15 mouse cellular contexts compared by ENCODE assay signal in genomic region chr11:4256846-4257607, GRCm38 (mm10). TPM values are rescaled to one million over a fixed set of nuclear protein-coding genes. Genes with fewer than 3 reads are reported as not detected.
A peak's percentile ranks its signal among the peaks of the same experiment; 100 is the strongest.
DNase-seq lines count a peak whose midpoint lies in the region; ATAC-seq and TF ChIP-seq lines count a peak whose summit lies in the region.
"Had no signal": no experiment of that assay in that cellular context is flagged by ENCODE, and none has a peak within 500 bp of the region (broad histone marks: within the 10 kb centered on the region; RNA-seq: fewer than 3 reads in every experiment).

Gene Lif (plus strand): TSS chr11:4257557.

- no peak within 1 kb of the TSS for H3K27ac ChIP-seq in kidney, embryonic 15.5 days
- H3K27ac ChIP-seq in midbrain, embryonic 11.5 days (ENCODE audit: low read depth, low read length), result no peak within 1 kb of the TSS
- no peak within 1 kb of the TSS for H3K27ac ChIP-seq in midbrain, embryonic 15.5 days
- H3K27ac ChIP-seq in stomach, embryonic 16.5 days (ENCODE audit: low read length), result no peak within 1 kb of the TSS
- H3K27ac ChIP-seq: heart, embryonic 13.5 days; left cerebral cortex, adult 2 months; limb, embryonic 12.5 days; lung, embryonic 15.5 days had no signal

- WGBS in kidney, embryonic 15.5 days, result 66% methylated on average over 11 of the region's 11 CpGs
- 67% methylated on average over 11 of the region's 11 CpGs for WGBS in midbrain, embryonic 11.5 days
- 66% methylated on average over 11 of the region's 11 CpGs for WGBS in midbrain, embryonic 15.5 days
- 58% methylated on average over 11 of the region's 11 CpGs for WGBS in stomach, embryonic 16.5 days

- POLR2A ChIA-PET in Patski (lab: Charles Lee), result no interaction called here

- no peaks in the 10 kb centered on the region for H3K9me3 ChIP-seq in kidney, embryonic 15.5 days (replicated peaks)
- no peaks in the 10 kb centered on the region for H3K9me3 ChIP-seq in midbrain, embryonic 11.5 days (ENCODE audit: control insufficient read depth, low read length)
- no peaks in the 10 kb centered on the region for H3K9me3 ChIP-seq in midbrain, embryonic 15.5 days
- no peaks in the 10 kb centered on the region for H3K9me3 ChIP-seq in stomach, embryonic 16.5 days (replicated peaks; ENCODE audit: control insufficient read depth, low read length)
- H3K9me3 ChIP-seq: heart, embryonic 13.5 days; hindbrain, embryonic 10.5 days; limb, embryonic 12.5 days; lung, embryonic 15.5 days had no signal

- no peak within 1 kb of the TSS for H3K4me2 ChIP-seq in kidney, embryonic 15.5 days
- no peak within 1 kb of the TSS for H3K4me2 ChIP-seq in midbrain, embryonic 11.5 days
- H3K4me2 ChIP-seq in midbrain, embryonic 15.5 days, result no peak within 1 kb of the TSS
- 0 out of 2 replicates have a peak within 1 kb of the TSS, but pooled peaks have one; percentile 44 for H3K4me2 ChIP-seq in stomach, embryonic 16.5 days (ENCODE audit: low read depth, low read length)

- in situ Hi-C loops in Patski (cut with MboI; ENCODE audit: low pct_unique_long_range_greater_than_20kb), result loop anchor here (5.0 kb wide), 2 partner anchors 35 to 165 kb away; no protein-coding TSS in a partner anchor

- peaks cover 30% of the 10 kb centered on the region for H3K4me1 ChIP-seq in kidney, embryonic 15.5 days
- no peaks in the 10 kb centered on the region for H3K4me1 ChIP-seq in midbrain, embryonic 11.5 days (ENCODE audit: control insufficient read depth, insufficient read depth, low read length)
- H3K4me1 ChIP-seq in midbrain, embryonic 15.5 days, result peaks cover 6% of the 10 kb centered on the region
- H3K4me1 ChIP-seq in stomach, embryonic 16.5 days (ENCODE audit: control insufficient read depth, insufficient read depth, low read length), result peaks cover 21% of the 10 kb centered on the region

- H3K36me3 ChIP-seq in kidney, embryonic 15.5 days, result no peaks in the 10 kb centered on the region
- H3K36me3 ChIP-seq in midbrain, embryonic 11.5 days (ENCODE audit: control insufficient read depth, insufficient read depth, low read length), result no peaks in the 10 kb centered on the region
- no peaks in the 10 kb centered on the region for H3K36me3 ChIP-seq in midbrain, embryonic 15.5 days (replicated peaks)
- no peaks in the 10 kb centered on the region for H3K36me3 ChIP-seq in stomach, embryonic 16.5 days (ENCODE audit: control insufficient read depth, insufficient read depth, low read length)
- H3K36me3 ChIP-seq: heart, embryonic 13.5 days; hindbrain, embryonic 10.5 days; limb, embryonic 12.5 days; lung, embryonic 15.5 days had no signal

- H3K27me3 ChIP-seq in kidney, embryonic 15.5 days, result 0 out of 2 replicates have a peak, but pooled peaks cover 3% of the 10 kb centered on the region
- no peaks in the 10 kb centered on the region for H3K27me3 ChIP-seq in midbrain, embryonic 11.5 days (ENCODE audit: control insufficient read depth, insufficient read depth, low read length)
- no peaks in the 10 kb centered on the region; the same call in 1 of the 2 replicates for H3K27me3 ChIP-seq in midbrain, embryonic 15.5 days (replicated peaks)
- no peaks in the 10 kb centered on the region for H3K27me3 ChIP-seq in Patski
- H3K27me3 ChIP-seq in stomach, embryonic 16.5 days (ENCODE audit: control insufficient read depth, insufficient read depth, low read length), result no peaks in the 10 kb centered on the region
- H3K27me3 ChIP-seq: limb, embryonic 12.5 days; lung, embryonic 15.5 days had no signal

- H3K9ac ChIP-seq in kidney, embryonic 15.5 days, result no peak within 1 kb of the TSS
- no peak within 1 kb of the TSS for H3K9ac ChIP-seq in midbrain, embryonic 11.5 days (ENCODE audit: low read length)
- H3K9ac ChIP-seq in midbrain, embryonic 15.5 days, result no peak within 1 kb of the TSS
- H3K9ac ChIP-seq in stomach, embryonic 16.5 days (ENCODE audit: low read length), result 0 out of 2 replicates have a peak within 1 kb of the TSS, but pooled peaks have one; percentile 9
- H3K9ac ChIP-seq: heart, embryonic 13.5 days; limb, embryonic 12.5 days; lung, embryonic 15.5 days had no signal

- peak; percentile 35 for DNase-seq in kidney, adult 11 months
- peak; percentile 78 for DNase-seq in midbrain, embryonic 11.5 days (ENCODE audit: low spot score, missing footprints)
- no peak for DNase-seq in Patski (ENCODE audit: low read depth, low spot score)
- no peak for DNase-seq in thymus, postnatal 0 days (ENCODE audit: low spot score)
- DNase-seq: adrenal gland, postnatal 36 days; right cerebral cortex, adult 18-20 months had no signal

- no peak for ATAC-seq in kidney, embryonic 15.5 days (replicated peaks; ENCODE audit: low FRiP score)
- ATAC-seq in midbrain, embryonic 11.5 days (ENCODE audit: low FRiP score), result no peak; the same call in 1 of the 2 replicates
- ATAC-seq in midbrain, embryonic 15.5 days (replicated peaks), result no peak
- no peak for ATAC-seq in Patski
- no peak for ATAC-seq in stomach, embryonic 16.5 days (ENCODE audit: insufficient read depth, low FRiP score)
- ATAC-seq: activated CD4-positive, CD25-positive, alpha-beta regulatory T cell, adult 4 months had no signal

- TF ChIP-seq CTCF in Patski (IDR thresholded peaks at IDR 0.05), result no peak

- CTCF ChIA-PET in Patski (lab: Charles Lee), result interaction anchor here (3.6 to 6.0 kb wide), 2 partner anchors 38 to 165 kb away, joined by 24 to 65 read pairs; no protein-coding TSS in a partner anchor

- no peak within 1 kb of the TSS for H3K4me3 ChIP-seq in kidney, embryonic 15.5 days (replicated peaks)
- H3K4me3 ChIP-seq in midbrain, embryonic 11.5 days (ENCODE audit: low read depth, low read length), result no peak within 1 kb of the TSS
- H3K4me3 ChIP-seq in midbrain, embryonic 15.5 days, result no peak within 1 kb of the TSS
- H3K4me3 ChIP-seq in stomach, embryonic 16.5 days (replicated peaks; ENCODE audit: low read length), result no peak within 1 kb of the TSS
- H3K4me3 ChIP-seq: left cerebral cortex, adult 2 months; limb, embryonic 12.5 days; lung, embryonic 15.5 days had no signal

RNA-seq across cellular contexts. Expression of gene Lif, which starts in this region (rescaled TPM):
- polyA plus RNA-seq in kidney, embryonic 15.5 days (2015; fragmentation: Nextera tagmentation; extraction: Ambion mirVana), result 0.08 and 0.22 TPM in 2 replicates
- polyA plus RNA-seq in midbrain, embryonic 11.5 days (2014; fragmentation: Nextera tagmentation; extraction: Ambion mirVana), result not detected in 2 replicates
- 0.05 TPM in 1 of 2 replicates, not detected in the other for polyA plus RNA-seq in midbrain, embryonic 15.5 days (2015; fragmentation: Nextera tagmentation; extraction: Ambion mirVana)
- polyA plus RNA-seq in Patski (2021), result 31.3 TPM
- 1.0 and 1.1 TPM in 2 replicates for polyA plus RNA-seq in stomach, embryonic 16.5 days (2015; fragmentation: Nextera tagmentation; extraction: Ambion mirVana)
- polyA plus RNA-seq in thymus, postnatal 0 days (2015; fragmentation: Nextera tagmentation; extraction: Ambion mirVana), result 0.49 and 0.65 TPM in 2 replicates

Comparison
In these comparisons a context has a peak if more than half of its experiments do, and no peak if none do; other contexts are left out.
1. RNA of gene Lif (polyA plus RNA-seq): 31.3 TPM in Patski (single experiment); 1.0 to 1.1 TPM in stomach, embryonic 16.5 days, 0.49 to 0.65 TPM in thymus, postnatal 0 days, 0.08 to 0.22 TPM in kidney, embryonic 15.5 days, 0.05 TPM in midbrain, embryonic 15.5 days and not detected in midbrain, embryonic 11.5 days; every median in the first group is over 10 times any median in the second.
2. Peak in DNase-seq in midbrain, embryonic 11.5 days; RNA of the gene not detected or under 1 TPM.